Mouse (Mus musculus): ENCODE measurements at regions not wholly inside any gene's neighbourhood (a gene's known extent, or its start where the extent isn't known, plus 50 kb on each side); places are given as distances from the start of the nearest gene placed in this dataset.
A peak's percentile ranks its signal among the peaks of the same experiment; 100 is the strongest.

- WGBS: 49% methylated on average over 15 of the region's 15 CpGs
- no peak for ATAC-seq (ENCODE audit: low FRiP score, low TSS enrichment)
- H3K9ac ChIP-seq (ENCODE audit: low read depth, low read length): no peak overlapping the region
- no peak overlapping the region for H3K4me3 ChIP-seq (ENCODE audit: low read length)
- no peak overlapping the region for H3K27ac ChIP-seq (ENCODE audit: low read depth, low read length)
- H3K36me3 ChIP-seq (ENCODE audit: control insufficient read depth, insufficient read depth, low read length): no peaks in the 10 kb centered on the region
- no peaks in the 10 kb centered on the region for H3K9me3 ChIP-seq (ENCODE audit: control insufficient read depth, low read length)
- no peak overlapping the region for H3K4me2 ChIP-seq (replicated peaks; ENCODE audit: low read depth, low read length)
- H3K4me1 ChIP-seq (ENCODE audit: control insufficient read depth, insufficient read depth, low read length): no peaks in the 10 kb centered on the region; the same call in 1 of the 2 replicates
- H3K27me3 ChIP-seq (ENCODE audit: control insufficient read depth, insufficient read depth, low read length): no peaks in the 10 kb centered on the region
These were observed 196.9 kb downstream of the Thbs2 start for GRCm38 (mm10) chr17:14497086-14497485.

GRCm38 (mm10) chr17:14493751-14494320, 200.2 kb downstream of the Thbs2 start:
- ATAC-seq (ENCODE audit: low FRiP score, low TSS enrichment): no peak
- H3K27ac ChIP-seq (ENCODE audit: low read depth, low read length): no peak overlapping the region
- H3K4me1 ChIP-seq (ENCODE audit: control insufficient read depth, insufficient read depth, low read length): no peaks in the 10 kb centered on the region; the same call in 1 of the 2 replicates
- no peak overlapping the region for H3K4me2 ChIP-seq (replicated peaks; ENCODE audit: low read depth, low read length)
- no peaks in the 10 kb centered on the region for H3K36me3 ChIP-seq (ENCODE audit: control insufficient read depth, insufficient read depth, low read length)
- 74% methylated on average over 8 of the region's 8 CpGs for WGBS
- H3K27me3 ChIP-seq (ENCODE audit: control insufficient read depth, insufficient read depth, low read length): no peaks in the 10 kb centered on the region
- H3K9ac ChIP-seq (ENCODE audit: low read depth, low read length): no peak overlapping the region
- no peaks in the 10 kb centered on the region for H3K9me3 ChIP-seq (ENCODE audit: control insufficient read depth, low read length)
- no peak overlapping the region for H3K4me3 ChIP-seq (ENCODE audit: low read length)

- 90% methylated on average over 10 of the region's 10 CpGs for WGBS
- H3K27me3 ChIP-seq (ENCODE audit: control insufficient read depth, insufficient read depth, low read length): no peaks in the 10 kb centered on the region
- H3K4me1 ChIP-seq (ENCODE audit: control insufficient read depth, insufficient read depth, low read length): no peaks in the 10 kb centered on the region; the same call in 1 of the 2 replicates
- ATAC-seq (ENCODE audit: low FRiP score, low TSS enrichment): no peak
- no peak overlapping the region for H3K27ac ChIP-seq (ENCODE audit: low read depth, low read length)
- no peak overlapping the region for H3K9ac ChIP-seq (ENCODE audit: low read depth, low read length)
- no peaks in the 10 kb centered on the region for H3K36me3 ChIP-seq (ENCODE audit: control insufficient read depth, insufficient read depth, low read length)
- H3K9me3 ChIP-seq (ENCODE audit: control insufficient read depth, low read length): no peaks in the 10 kb centered on the region
- no peak overlapping the region for H3K4me2 ChIP-seq (replicated peaks; ENCODE audit: low read depth, low read length)
- no peak overlapping the region for H3K4me3 ChIP-seq (ENCODE audit: low read length)
These were observed 201.1 kb downstream of the Thbs2 start for GRCm38 (mm10) chr17:14492936-14493335.

GRCm38 (mm10) chr17:14481746-14482145, 202.4 kb downstream of the Smoc2 start:
- H3K4me1 ChIP-seq (ENCODE audit: control insufficient read depth, insufficient read depth, low read length): no peaks in the 10 kb centered on the region

GRCm38 (mm10) chr17:14478938-14479505, 199.7 kb downstream of the Smoc2 start:
- 93% methylated on average over 10 of the region's 10 CpGs for WGBS
- H3K27ac ChIP-seq (ENCODE audit: low read depth, low read length): no peak overlapping the region
- no peak overlapping the region for H3K9ac ChIP-seq (ENCODE audit: low read depth, low read length)
- H3K36me3 ChIP-seq (ENCODE audit: control insufficient read depth, insufficient read depth, low read length): no peaks in the 10 kb centered on the region
- no peak overlapping the region for H3K4me2 ChIP-seq (replicated peaks; ENCODE audit: low read depth, low read length)
- no peak overlapping the region for H3K4me3 ChIP-seq (ENCODE audit: low read length)
- H3K4me1 ChIP-seq (ENCODE audit: control insufficient read depth, insufficient read depth, low read length): peaks cover 13% of the 10 kb centered on the region
- no peak for ATAC-seq (ENCODE audit: low FRiP score, low TSS enrichment)
- no peaks in the 10 kb centered on the region for H3K27me3 ChIP-seq (ENCODE audit: control insufficient read depth, insufficient read depth, low read length)
- H3K9me3 ChIP-seq (ENCODE audit: control insufficient read depth, low read length): no peaks in the 10 kb centered on the region

More at GRCm38 (mm10) chr17:14481746-14482145, 202.4 kb downstream of the Smoc2 start:
- Histone ChIP-seq H3K4me2 (replicated peaks; ENCODE audit: low read depth, low read length) (no peak overlapping the region), H3K9me3 (ENCODE audit: control insufficient read depth, low read length) (no peaks in the 10 kb centered on the region), H3K27ac (ENCODE audit: low read depth, low read length) (no peak overlapping the region), H3K4me3 (ENCODE audit: low read length) (no peak overlapping the region), H3K36me3 (ENCODE audit: control insufficient read depth, insufficient read depth, low read length) (no peaks in the 10 kb centered on the region), H3K27me3 (ENCODE audit: control insufficient read depth, insufficient read depth, low read length) (no peaks in the 10 kb centered on the region), H3K9ac (ENCODE audit: low read depth, low read length) (no peak overlapping the region)
- 73% methylated on average over 6 of the region's 6 CpGs for WGBS
- no peak for ATAC-seq (ENCODE audit: low FRiP score, low TSS enrichment)

GRCm38 (mm10) chr17:14476707-14477106, 197.4 kb downstream of the Smoc2 start:
- Histone ChIP-seq H3K9me3 (ENCODE audit: control insufficient read depth, low read length) (no peaks in the 10 kb centered on the region), H3K27ac (ENCODE audit: low read depth, low read length) (no peak overlapping the region), H3K27me3 (ENCODE audit: control insufficient read depth, insufficient read depth, low read length) (no peaks in the 10 kb centered on the region), H3K4me1 (ENCODE audit: control insufficient read depth, insufficient read depth, low read length) (peaks cover 13% of the 10 kb centered on the region), H3K9ac (ENCODE audit: low read depth, low read length) (no peak overlapping the region), H3K4me3 (ENCODE audit: low read length) (no peak overlapping the region), H3K4me2 (replicated peaks; ENCODE audit: low read depth, low read length) (no peak overlapping the region), H3K36me3 (ENCODE audit: control insufficient read depth, insufficient read depth, low read length) (no peaks in the 10 kb centered on the region)
- peak; percentile 56 for ATAC-seq (ENCODE audit: low FRiP score, low TSS enrichment)
- WGBS: 72% methylated on average over 12 of the region's 12 CpGs

GRCm38 (mm10) chr17:14475778-14476647, 196.7 kb downstream of the Smoc2 start:
- peaks cover 13% of the 10 kb centered on the region for H3K4me1 ChIP-seq (ENCODE audit: control insufficient read depth, insufficient read depth, low read length)
- no peak overlapping the region; the same call in 1 of the 2 replicates for H3K9ac ChIP-seq (ENCODE audit: low read depth, low read length)
- H3K27ac ChIP-seq (ENCODE audit: low read depth, low read length): no peak overlapping the region
- H3K36me3 ChIP-seq (ENCODE audit: control insufficient read depth, insufficient read depth, low read length): no peaks in the 10 kb centered on the region
- WGBS: 18% methylated on average over 23 of the region's 23 CpGs
- peak; percentile 24; the same call in 1 of the 2 replicates for ATAC-seq (ENCODE audit: low FRiP score, low TSS enrichment)
- 0 out of 2 replicates have a peak overlapping the region, but pooled peaks have one; percentile 6 for H3K4me2 ChIP-seq (replicated peaks; ENCODE audit: low read depth, low read length)
- H3K27me3 ChIP-seq (ENCODE audit: control insufficient read depth, insufficient read depth, low read length): no peaks in the 10 kb centered on the region
- no peaks in the 10 kb centered on the region for H3K9me3 ChIP-seq (ENCODE audit: control insufficient read depth, low read length)
- H3K4me3 ChIP-seq (ENCODE audit: low read length): no peak overlapping the region

- Histone ChIP-seq H3K4me3 (ENCODE audit: low read length) (no peak overlapping the region), H3K9ac (ENCODE audit: low read depth, low read length) (no peak overlapping the region), H3K27ac (ENCODE audit: low read depth, low read length) (no peak overlapping the region), H3K4me2 (replicated peaks; ENCODE audit: low read depth, low read length) (no peak overlapping the region), H3K9me3 (ENCODE audit: control insufficient read depth, low read length) (no peaks in the 10 kb centered on the region), H3K27me3 (ENCODE audit: control insufficient read depth, insufficient read depth, low read length) (no peaks in the 10 kb centered on the region), H3K4me1 (ENCODE audit: control insufficient read depth, insufficient read depth, low read length) (peaks cover 13% of the 10 kb centered on the region), H3K36me3 (ENCODE audit: control insufficient read depth, insufficient read depth, low read length) (no peaks in the 10 kb centered on the region)
- 1% methylated on average over 4 of the region's 4 CpGs for WGBS
- peak; percentile 53; the same call in 1 of the 2 replicates for ATAC-seq (ENCODE audit: low FRiP score, low TSS enrichment)
These were observed 196.0 kb downstream of the Smoc2 start for GRCm38 (mm10) chr17:14475277-14475676.

All from kidney, embryonic 14.5 days (tissue).